Mouse (Mus musculus) cerebellum, adult 2 months (tissue): ENCODE data around the gene Maob.

Experiments
- CTCF ChIP-seq: fragments of 200-500 bp; IDR thresholded peaks from 2 replicates; pipeline ENCODE4 v1.5.1; 2011; ENCODE audit warnings: low read depth, mild to moderate bottlenecking, control low read depth, low read length, moderate library complexity, borderline replicate concordance; ENCODE audit not compliant: insufficient read depth
- POLR2A ChIP-seq: fragments of 200-500 bp; IDR thresholded peaks from 2 replicates; pipeline ENCODE4 v1.6.1; 2011; ENCODE audit warnings: low read length, control low read depth, borderline replicate concordance; ENCODE audit not compliant: insufficient read depth

DNA sequence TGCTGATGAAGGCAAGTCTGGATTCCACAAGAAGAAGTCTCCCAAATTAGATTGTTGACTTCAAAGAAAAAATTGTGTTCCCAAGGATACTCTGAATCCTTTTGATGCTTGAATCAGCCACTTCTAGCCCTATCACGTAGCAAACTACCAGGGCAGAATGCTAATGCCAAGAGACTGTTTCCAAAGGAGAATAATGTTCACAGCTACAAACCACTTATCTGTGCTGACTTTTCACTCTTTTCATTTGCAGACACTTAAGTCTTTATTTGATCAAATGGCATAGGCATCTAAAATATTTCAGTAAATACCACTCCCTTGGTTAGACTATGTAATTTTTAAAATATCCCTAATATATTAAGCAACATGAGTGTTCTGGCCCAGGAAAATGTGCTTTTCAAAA is 68.2 kb downstream of the Maob start:
- TF ChIP-seq CTCF: no peak
- no peak for TF ChIP-seq POLR2A
